Mouse (Mus musculus) heart, postnatal 4 days (tissue): Measurements from ENCODE around the gene Kpna3. TPM values are rescaled to one million over a fixed set of nuclear protein-coding genes. Genes with fewer than 3 reads are reported as not detected.
"Not testable (repeated sequence)": the region's sequence is repeated elsewhere in the genome, so short reads cannot be mapped to it uniquely, and the experiment has no call there.

Experiments used
- DNase-seq: peaks from one replicate; pipeline ENCODE4 v3.0.0; 2021
- total RNA-seq, 2 experiments: library from RNA; stranded (reverse); gene quantifications; 2 replicates each; pipeline ENCODE4 v1.2.3; 2021

Kpna3 gene
- total RNA-seq = 10 to 100 TPM; 40.2 to 41.4 TPM

DNA sequence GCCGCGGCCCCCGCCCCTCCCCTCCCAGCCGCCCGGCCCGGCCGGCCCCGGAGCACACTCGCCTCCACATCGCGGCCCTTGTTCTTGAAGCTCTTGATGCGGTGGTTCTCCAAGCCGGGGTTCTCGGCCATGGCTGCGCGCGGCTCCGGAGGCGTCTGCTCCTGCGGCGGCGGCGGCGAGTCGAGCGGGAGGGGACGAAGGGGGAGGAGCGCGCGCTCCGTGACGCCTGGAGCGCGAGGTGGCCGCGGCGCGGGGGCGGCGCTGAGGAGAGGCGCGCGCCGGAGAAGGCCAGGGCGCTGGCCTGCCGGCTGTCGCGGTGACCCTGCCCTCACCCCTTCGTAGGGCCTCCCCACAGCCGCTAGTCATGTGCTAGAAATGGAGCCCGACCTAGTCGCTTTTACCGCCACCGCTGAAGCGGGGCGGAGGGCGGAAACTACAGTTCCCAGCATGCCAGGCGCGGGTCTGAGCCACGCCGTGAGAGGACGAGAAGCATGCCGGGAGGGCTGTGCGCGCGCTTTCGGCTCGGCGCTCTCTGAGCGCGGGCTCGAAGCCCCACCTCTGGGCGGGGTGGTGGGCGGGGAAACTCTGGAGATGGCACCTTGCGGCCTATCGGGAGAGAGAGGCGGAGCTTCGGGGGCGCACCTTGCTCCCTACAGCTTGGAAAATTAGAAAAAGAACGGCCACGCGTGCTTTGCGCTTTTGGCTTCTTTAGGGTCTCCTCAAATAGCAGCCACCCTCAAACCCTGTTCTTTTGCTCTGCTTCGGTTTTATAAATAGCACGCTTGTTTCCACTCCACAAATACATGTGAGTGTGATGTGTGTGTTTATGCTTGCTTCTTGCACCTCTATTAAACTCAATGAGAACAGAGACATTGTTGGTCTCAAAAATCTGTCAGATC is at the start of gene Kpna3:
Kpna3 (minus strand) TSS at position 214 of the 899 bp plus-strand sequence.
- peak; percentile 98 for DNase-seq

DNA sequence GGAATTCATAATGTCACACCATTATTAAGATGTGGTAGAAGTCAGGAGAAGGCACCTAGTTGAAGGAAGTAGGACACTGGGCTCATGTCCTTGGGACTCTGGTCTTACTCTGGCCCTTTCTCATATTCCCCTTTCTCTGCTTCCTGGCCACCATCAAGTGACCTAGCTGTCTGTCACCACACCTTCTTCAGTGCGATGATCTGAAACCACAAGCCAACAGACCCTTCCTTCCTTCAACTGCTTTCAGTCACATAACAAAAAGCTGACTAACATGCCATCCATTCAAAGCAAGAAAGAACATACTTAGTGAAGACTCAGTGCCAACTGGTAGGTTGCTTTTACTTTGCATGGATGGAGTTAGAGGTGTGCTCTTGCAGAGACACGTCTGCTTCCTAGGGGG is 20.7 kb upstream of the Kpna3 start:
- DNase-seq = no peak

- no peak for DNase-seq
These were observed 17.8 kb upstream of the Kpna3 start for GRCm38 (mm10) chr14:61457468-61457867.

- DNase-seq = no peak
These were observed 15.9 kb upstream of the Kpna3 start for GRCm38 (mm10) chr14:61455571-61455970.

DNA sequence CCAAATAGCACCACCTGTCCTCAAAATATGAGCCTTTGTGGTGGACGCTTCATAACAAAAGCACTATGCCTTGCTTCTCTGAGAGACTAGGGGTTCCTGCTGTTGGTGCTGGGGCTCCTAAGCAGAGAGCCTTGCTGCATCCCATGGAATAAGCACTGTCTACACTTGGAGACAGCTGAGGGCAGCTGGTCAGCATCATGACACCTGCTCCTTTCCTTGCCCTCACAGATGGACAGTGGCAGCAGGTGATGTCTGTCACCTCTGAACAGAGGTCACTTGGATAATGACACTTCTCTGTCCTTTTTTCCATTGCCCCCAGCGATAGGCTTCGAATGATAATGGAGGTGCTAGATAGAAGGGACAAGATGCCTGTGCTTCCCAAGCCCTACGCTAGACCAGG is 13.4 kb upstream of the Kpna3 start:
- DNase-seq = no peak

- DNase-seq = peak; percentile 15
These were observed 12.8 kb upstream of the Kpna3 start for GRCm38 (mm10) chr14:61452481-61452880.

DNA sequence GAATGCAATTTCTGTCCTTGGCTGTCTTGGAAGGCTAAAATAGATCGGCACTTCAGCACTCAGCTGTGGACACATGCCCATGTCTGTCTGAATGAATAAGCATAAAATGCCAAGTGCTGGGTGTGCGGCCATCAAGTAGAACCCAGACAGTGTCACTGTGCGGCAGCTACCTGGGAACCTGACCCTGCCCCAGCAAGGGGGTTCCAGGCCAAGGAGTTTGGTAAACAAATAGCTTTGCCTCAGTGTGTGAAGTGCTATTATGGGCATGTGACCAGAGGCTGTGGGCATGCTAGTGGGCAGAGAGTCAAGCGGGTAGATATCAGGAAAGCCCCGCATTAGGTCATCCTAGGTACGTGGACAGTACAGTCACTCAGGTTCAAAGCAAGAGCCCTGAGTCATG is 8.1 kb upstream of the Kpna3 start:
- DNase-seq = peak; percentile 31

GRCm38 (mm10) chr14:61439141-61439660 is 473 bp downstream of the Kpna3 start:
- DNase-seq = peak; percentile 66

- no peak for DNase-seq
These were observed 1.3 kb downstream of the Kpna3 start for GRCm38 (mm10) chr14:61438171-61438945.

GRCm38 (mm10) chr14:61436866-61437265 is 2.8 kb downstream of the Kpna3 start:
- no peak for DNase-seq

- DNase-seq = no peak
These were observed 11.4 kb downstream of the Kpna3 start for GRCm38 (mm10) chr14:61428126-61428787.

DNA sequence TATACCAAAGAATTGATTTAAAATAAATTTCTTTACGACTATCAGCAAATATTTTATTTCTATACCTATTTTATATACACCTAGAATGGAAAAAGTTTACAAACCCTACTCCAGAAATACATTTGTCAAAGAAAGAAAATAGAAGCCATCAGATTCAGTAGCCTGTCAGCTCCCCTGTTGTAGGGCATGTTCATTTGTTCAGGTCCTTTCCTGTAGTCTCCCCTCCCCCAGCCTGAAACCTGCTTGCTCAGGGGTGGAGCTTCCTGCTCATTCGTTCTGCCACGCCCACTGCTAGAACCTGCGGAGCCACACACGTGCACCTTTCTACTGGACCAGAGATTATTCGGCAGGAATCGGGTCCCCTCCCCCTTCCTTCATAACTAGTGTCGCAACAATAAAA is 12.6 kb downstream of the Kpna3 start:
- not testable (repeated sequence) for DNase-seq

GRCm38 (mm10) chr14:61425080-61425665 is 14.5 kb downstream of the Kpna3 start:
- DNase-seq = no peak

GRCm38 (mm10) chr14:61415719-61416118 is 24.0 kb downstream of the Kpna3 start:
- no peak for DNase-seq

DNA sequence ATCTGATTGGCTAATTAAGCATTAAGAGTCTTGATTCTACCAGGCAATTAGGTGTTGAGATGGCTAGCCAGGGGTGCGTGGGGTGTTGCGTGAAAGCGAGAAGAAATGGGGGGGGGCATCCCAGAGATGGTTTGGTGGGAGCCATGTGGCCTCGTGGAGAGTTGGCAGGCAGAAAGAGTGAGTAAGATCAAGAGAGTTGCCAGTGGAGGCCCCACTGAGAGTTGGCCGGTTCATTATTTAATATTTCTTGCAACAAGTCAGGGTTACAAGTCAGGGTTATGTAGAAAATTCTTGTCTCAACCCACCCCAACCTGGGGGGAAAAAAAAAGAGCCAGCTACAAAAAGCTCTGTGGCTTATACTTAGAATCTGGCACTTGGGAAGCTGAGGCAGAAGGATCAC is 24.4 kb downstream of the Kpna3 start:
- DNase-seq = no peak

GRCm38 (mm10) chr14:61414808-61415207 is 24.9 kb downstream of the Kpna3 start:
- no peak for DNase-seq

DNA sequence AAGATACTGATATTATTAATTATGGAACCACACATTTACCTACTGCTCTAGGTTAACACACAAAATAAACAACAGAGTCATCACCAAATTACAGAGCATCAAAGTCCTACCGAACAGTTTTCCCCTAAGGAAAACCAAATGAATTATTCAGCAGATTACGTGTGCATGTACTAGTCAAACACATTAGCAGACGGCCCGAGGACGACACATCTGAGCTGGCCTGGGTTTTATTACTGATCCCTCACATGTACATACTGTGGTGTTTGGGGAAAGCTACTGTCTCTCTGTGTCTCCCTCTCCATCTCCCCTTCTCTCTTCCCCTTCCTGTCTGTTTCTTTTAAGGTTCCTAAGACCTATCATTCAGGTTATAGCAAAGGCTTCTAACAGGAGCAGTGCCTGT is 25.5 kb downstream of the Kpna3 start:
- DNase-seq = no peak

GRCm38 (mm10) chr14:61413686-61414085 is 26.0 kb downstream of the Kpna3 start:
- DNase-seq = no peak

- DNase-seq = no peak
These were observed 29.7 kb downstream of the Kpna3 start for GRCm38 (mm10) chr14:61410020-61410419.

DNA sequence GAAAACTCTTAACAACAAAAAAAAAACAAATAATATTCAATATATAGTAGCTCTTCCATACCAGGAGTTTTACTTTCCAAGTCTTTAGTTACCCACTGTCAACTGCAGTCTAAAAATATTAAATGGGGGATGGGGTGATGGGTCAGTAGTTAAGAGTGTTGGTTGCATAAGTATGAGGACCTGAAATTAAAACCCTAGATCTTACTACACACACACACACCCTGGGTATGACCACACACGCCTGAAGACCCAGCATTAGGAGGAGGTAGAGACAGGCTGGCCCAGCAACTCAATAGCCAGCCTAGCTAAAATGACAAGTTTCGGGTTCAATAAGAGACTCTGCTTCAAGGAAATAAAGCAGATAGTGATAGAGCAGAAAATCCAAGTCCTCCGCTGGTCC is 32.6 kb downstream of the Kpna3 start:
- DNase-seq = no peak

GRCm38 (mm10) chr14:61405761-61406160 is 33.9 kb downstream of the Kpna3 start:
- DNase-seq = no peak

DNA sequence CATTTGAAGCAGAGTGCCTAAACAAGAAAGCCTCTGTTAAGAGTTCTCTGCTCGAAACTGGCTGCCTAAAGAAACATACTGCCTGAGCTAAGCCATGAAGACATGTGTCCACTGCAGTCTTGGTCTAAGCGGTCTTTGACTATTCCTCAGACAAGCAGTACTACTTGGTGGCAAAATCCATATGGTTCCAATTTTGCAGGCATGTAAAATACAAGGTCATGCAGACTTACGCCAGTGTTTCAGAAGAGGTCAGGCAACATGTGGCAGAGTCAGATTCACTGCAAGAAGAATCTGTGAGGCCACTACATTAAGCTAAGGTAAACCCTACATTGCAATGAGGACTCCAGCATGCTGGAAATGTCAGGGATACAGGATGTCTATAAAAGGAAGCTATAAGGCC is 34.7 kb downstream of the Kpna3 start:
- DNase-seq = no peak
